Mouse (Mus musculus): Measurements from ENCODE around the gene Adam19. TPM values are rescaled to one million over a fixed set of nuclear protein-coding genes. Genes with fewer than 3 reads are reported as not detected.

Gene Adam19
- polyA plus RNA-seq, 1 experiment, result 14.0 TPM

DNA sequence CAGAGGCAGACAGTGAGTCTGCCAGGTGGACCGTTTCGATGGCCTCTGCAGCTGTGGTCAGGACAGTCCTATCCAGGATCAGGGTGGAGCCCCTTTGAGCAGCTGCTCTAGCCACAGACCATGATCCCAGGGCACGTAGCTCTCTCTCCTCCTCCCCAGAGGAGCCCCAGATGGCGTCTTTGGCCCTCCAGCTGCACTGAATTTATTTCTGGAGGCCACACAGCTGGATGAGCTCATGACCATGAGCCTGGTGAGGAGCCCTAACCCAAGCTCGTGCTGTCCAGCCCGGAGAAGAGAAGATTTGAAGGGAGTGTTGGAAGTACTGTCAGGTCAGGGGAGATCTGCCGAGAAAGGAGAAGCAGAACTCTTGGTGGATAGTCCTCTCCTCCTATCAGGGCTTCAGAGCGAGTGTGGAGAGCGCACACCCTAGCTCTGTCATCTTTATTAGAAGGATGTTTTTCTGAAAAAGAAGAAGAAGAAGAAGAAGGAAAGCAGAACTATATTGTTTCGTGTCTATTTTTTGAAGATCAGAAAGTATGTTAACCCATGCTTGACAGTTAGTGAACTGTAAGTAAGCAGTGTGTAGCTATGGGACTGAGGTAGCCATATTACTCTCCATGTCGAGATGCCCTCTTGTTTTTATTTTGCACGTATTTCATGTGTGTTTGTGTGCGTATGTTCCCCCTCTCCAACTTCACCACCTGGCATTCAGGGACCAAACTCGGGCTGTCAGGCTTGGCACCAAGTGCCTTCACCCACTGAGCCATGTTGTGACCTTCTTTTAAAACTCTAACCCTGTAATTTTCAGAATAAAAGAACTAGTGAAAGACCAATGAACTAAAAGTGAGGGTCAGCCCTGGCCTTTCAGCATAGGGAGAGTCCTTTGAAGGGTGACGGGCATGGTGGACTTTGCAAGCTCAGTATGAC, 72.1 kb downstream of the Adam19 start:
- TF ChIP-seq USF1 (IDR thresholded peaks at IDR 0.05; ENCODE audit: low read depth) (no peak), MAX (IDR thresholded peaks at IDR 0.05) (no peak), CEBPB (IDR thresholded peaks at IDR 0.05; ENCODE audit: low read depth) (no peak), CTCF (IDR thresholded peaks at IDR 0.05; ENCODE audit: control insufficient read depth, insufficient read depth, insufficient read length) (no peak), MYOD1 (IDR thresholded peaks at IDR 0.05; ENCODE audit: control insufficient read depth, insufficient read length, low read depth) (peak; percentile 89), FOSL1 (IDR thresholded peaks at IDR 0.05; ENCODE audit: insufficient read depth, low read length, poor library complexity, severe bottlenecking) (no peak), MYOG (IDR thresholded peaks at IDR 0.05; ENCODE audit: control insufficient read depth, extremely low read depth, insufficient read length) (no peak)
- Histone ChIP-seq H3K36me3 (ENCODE audit: control insufficient read depth, insufficient read depth) (peaks cover 19% of the 10 kb centered on the region), H3K79me2 (ENCODE audit: control insufficient read depth, insufficient read depth) (no peaks in the 10 kb centered on the region), H3K79me3 (ENCODE audit: low read depth) (no peaks in the 10 kb centered on the region), H3K27me3 (ENCODE audit: control insufficient read depth, insufficient read depth, insufficient read length) (no peaks in the 10 kb centered on the region), H3ac (ENCODE audit: control insufficient read depth, insufficient read length, low read depth) (no peak overlapping the region), H3K4me3 (ENCODE audit: insufficient read depth, poor library complexity, severe bottlenecking) (no peak overlapping the region)

DNA sequence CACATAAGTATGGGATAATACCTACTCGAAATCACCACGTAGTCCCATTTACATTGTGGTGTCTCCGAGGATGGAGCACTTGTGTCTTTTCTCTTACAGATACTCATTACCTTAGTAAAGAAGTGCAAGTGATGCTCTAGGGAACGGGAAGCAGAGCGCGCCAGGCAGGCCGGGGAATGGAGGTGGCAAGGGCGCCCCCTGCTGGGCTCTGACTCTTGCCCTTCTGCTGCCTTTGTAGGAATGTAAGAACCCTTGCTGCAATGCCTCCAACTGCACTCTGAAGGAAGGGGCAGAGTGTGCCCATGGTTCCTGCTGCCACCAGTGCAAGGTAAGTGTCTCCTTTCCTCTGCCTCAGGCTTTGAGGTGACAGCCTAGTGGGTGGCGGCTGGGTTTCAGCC, 72.8 kb downstream of the Adam19 start:
- Histone ChIP-seq H3K79me3 (ENCODE audit: low read depth) (no peaks in the 10 kb centered on the region), H3K27me3 (ENCODE audit: control insufficient read depth, insufficient read depth, insufficient read length) (no peaks in the 10 kb centered on the region), H3K4me3 (ENCODE audit: insufficient read depth, poor library complexity, severe bottlenecking) (no peak overlapping the region), H3K36me3 (ENCODE audit: control insufficient read depth, insufficient read depth) (peaks cover 26% of the 10 kb centered on the region), H3K79me2 (ENCODE audit: control insufficient read depth, insufficient read depth) (no peaks in the 10 kb centered on the region), H3ac (ENCODE audit: control insufficient read depth, insufficient read length, low read depth) (no peak overlapping the region)
- peak; percentile 63 for TF ChIP-seq CTCF (IDR thresholded peaks at IDR 0.05; ENCODE audit: control insufficient read depth, insufficient read depth, insufficient read length)
- TF ChIP-seq MYOG (IDR thresholded peaks at IDR 0.05; ENCODE audit: control insufficient read depth, extremely low read depth, insufficient read length), result no peak

DNA sequence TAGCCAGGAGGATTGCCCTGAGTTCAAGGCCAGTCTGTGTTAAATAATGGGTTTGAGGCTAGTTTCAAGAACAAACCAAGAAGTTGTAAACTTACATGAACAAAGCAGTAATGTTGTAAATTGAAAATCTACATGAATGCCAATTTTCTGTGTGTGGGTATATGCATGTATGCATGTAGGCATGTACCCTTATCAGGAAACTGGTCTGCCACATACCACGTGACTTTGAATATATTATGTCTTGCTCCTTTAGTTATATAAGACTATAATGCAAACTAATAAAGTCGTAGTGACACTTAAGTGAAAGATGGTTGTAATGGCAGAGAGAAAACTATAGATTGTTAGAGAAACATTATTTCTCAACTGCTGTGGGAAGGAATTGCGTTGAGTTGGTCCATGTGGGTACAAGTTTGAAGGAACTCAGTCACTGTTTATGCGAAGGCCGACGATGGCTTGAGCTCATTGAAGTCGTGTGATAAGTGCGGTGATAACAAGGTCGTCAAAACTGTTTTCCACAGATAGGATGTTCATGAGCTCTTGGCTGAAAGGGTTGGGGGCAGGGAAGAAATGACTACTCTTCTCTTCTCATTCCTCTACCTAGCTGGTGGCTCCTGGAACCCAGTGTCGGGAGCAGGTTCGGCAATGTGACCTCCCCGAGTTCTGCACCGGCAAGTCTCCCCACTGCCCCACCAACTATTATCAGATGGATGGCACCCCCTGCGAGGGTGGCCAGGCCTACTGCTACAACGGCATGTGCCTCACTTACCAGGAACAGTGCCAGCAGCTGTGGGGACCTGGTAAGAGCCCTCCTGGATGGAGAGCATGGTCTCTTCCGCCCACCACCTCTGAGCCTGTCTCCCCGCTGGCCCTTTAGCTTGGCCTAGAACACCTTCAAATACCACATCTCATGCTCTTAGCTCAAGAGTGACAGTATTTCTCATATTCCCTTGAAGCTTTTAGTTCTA, 75.5 kb downstream of the Adam19 start:
- Histone ChIP-seq H3ac (ENCODE audit: control insufficient read depth, insufficient read length, low read depth) (no peak overlapping the region), H3K4me3 (ENCODE audit: insufficient read depth, poor library complexity, severe bottlenecking) (no peak overlapping the region), H3K79me2 (ENCODE audit: control insufficient read depth, insufficient read depth) (no peaks in the 10 kb centered on the region), H3K27me3 (ENCODE audit: control insufficient read depth, insufficient read depth, insufficient read length) (no peaks in the 10 kb centered on the region), H3K36me3 (ENCODE audit: control insufficient read depth, insufficient read depth) (peaks cover 28% of the 10 kb centered on the region), H3K79me3 (ENCODE audit: low read depth) (no peaks in the 10 kb centered on the region)
- TF ChIP-seq MYOD1 (IDR thresholded peaks at IDR 0.05; ENCODE audit: control insufficient read depth, insufficient read length, low read depth) (no peak), CEBPB (IDR thresholded peaks at IDR 0.05; ENCODE audit: low read depth) (no peak), MAX (IDR thresholded peaks at IDR 0.05) (no peak), MYOG (IDR thresholded peaks at IDR 0.05; ENCODE audit: control insufficient read depth, extremely low read depth, insufficient read length) (no peak), USF1 (IDR thresholded peaks at IDR 0.05; ENCODE audit: low read depth) (no peak), FOSL1 (IDR thresholded peaks at IDR 0.05; ENCODE audit: insufficient read depth, low read length, poor library complexity, severe bottlenecking) (no peak), CTCF (IDR thresholded peaks at IDR 0.05; ENCODE audit: control insufficient read depth, insufficient read depth, insufficient read length) (no peak)

DNA sequence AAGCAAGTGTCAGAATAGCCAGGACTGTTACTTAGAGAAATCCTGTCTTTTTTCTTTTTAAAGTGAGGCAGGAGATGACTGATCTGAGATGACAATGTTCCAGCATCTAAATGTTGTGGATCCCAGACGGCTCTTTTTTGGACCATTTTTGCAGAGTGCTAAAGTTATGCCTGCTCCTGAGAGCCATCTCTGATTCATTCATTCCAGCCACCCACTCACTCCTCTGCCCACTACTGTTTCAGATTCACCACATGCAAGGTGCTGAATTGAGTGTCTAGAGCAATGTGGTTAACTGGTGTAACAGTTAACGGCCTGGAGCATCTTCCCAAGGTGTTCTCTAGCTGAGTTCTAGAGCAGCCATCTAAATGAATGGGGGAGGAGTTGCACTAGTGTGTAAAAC, 79.1 kb downstream of the Adam19 start:
- TF ChIP-seq USF1 (IDR thresholded peaks at IDR 0.05; ENCODE audit: low read depth) (no peak), CEBPB (IDR thresholded peaks at IDR 0.05; ENCODE audit: low read depth) (no peak), MYOD1 (IDR thresholded peaks at IDR 0.05; ENCODE audit: control insufficient read depth, insufficient read length, low read depth) (no peak), MAX (IDR thresholded peaks at IDR 0.05) (no peak), MYOG (IDR thresholded peaks at IDR 0.05; ENCODE audit: control insufficient read depth, extremely low read depth, insufficient read length) (no peak), CTCF (IDR thresholded peaks at IDR 0.05; ENCODE audit: control insufficient read depth, insufficient read depth, insufficient read length) (no peak), FOSL1 (IDR thresholded peaks at IDR 0.05; ENCODE audit: insufficient read depth, low read length, poor library complexity, severe bottlenecking) (no peak)
- Histone ChIP-seq H3K4me3 (ENCODE audit: insufficient read depth, poor library complexity, severe bottlenecking) (no peak overlapping the region), H3K79me2 (ENCODE audit: control insufficient read depth, insufficient read depth) (no peaks in the 10 kb centered on the region), H3ac (ENCODE audit: control insufficient read depth, insufficient read length, low read depth) (no peak overlapping the region), H3K27me3 (ENCODE audit: control insufficient read depth, insufficient read depth, insufficient read length) (no peaks in the 10 kb centered on the region), H3K79me3 (ENCODE audit: low read depth) (no peaks in the 10 kb centered on the region), H3K36me3 (ENCODE audit: control insufficient read depth, insufficient read depth) (peaks cover 33% of the 10 kb centered on the region)

DNA sequence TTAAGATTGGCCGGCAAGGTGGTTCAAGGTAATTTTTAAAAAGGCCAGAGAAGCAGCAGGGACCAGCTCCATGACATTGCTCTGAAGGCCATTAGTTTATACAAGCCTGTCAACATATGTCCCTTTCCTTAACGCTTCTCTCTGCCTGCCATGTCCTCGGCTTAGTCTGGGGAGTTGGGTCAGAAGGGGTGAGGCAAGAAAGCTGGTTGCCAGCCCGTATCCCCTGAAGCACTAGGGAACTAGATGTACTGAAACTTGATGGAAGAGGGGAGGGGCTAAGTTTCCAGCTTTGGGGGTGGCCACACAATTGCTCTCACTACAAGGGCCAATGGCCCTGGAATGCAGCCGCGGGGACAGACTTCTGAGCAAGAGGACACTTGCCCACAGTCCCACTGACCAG, 87.5 kb downstream of the Adam19 start:
- TF ChIP-seq MAX (IDR thresholded peaks at IDR 0.05), result no peak
- no peak for TF ChIP-seq CTCF (IDR thresholded peaks at IDR 0.05; ENCODE audit: control insufficient read depth, insufficient read depth, insufficient read length)
- no peak for TF ChIP-seq MYOD1 (IDR thresholded peaks at IDR 0.05; ENCODE audit: control insufficient read depth, insufficient read length, low read depth)
- no peak for TF ChIP-seq USF1 (IDR thresholded peaks at IDR 0.05; ENCODE audit: low read depth)
- no peak for TF ChIP-seq CEBPB (IDR thresholded peaks at IDR 0.05; ENCODE audit: low read depth)
- no peak for TF ChIP-seq MYOG (IDR thresholded peaks at IDR 0.05; ENCODE audit: control insufficient read depth, extremely low read depth, insufficient read length)
- TF ChIP-seq FOSL1 (IDR thresholded peaks at IDR 0.05; ENCODE audit: insufficient read depth, low read length, poor library complexity, severe bottlenecking), result no peak
- H3K79me3 ChIP-seq (ENCODE audit: low read depth), result no peaks in the 10 kb centered on the region
- H3K4me3 ChIP-seq (ENCODE audit: insufficient read depth, poor library complexity, severe bottlenecking), result no peak overlapping the region
- H3ac ChIP-seq (ENCODE audit: control insufficient read depth, insufficient read length, low read depth), result no peak overlapping the region
- H3K36me3 ChIP-seq (ENCODE audit: control insufficient read depth, insufficient read depth), result peaks cover 10% of the 10 kb centered on the region
- no peaks in the 10 kb centered on the region for H3K27me3 ChIP-seq (ENCODE audit: control insufficient read depth, insufficient read depth, insufficient read length)
- no peaks in the 10 kb centered on the region for H3K79me2 ChIP-seq (ENCODE audit: control insufficient read depth, insufficient read depth)

All from C2C12 (cell line).